Mouse (Mus musculus): ENCODE data around the gene Myb.

- TF ChIP-seq CTCF (IDR thresholded peaks at IDR 0.05; ENCODE audit: extremely low read depth, insufficient read length, insufficient replicate concordance, low read depth, low read length): no peak
- no peak for TF ChIP-seq POLR2A (IDR thresholded peaks at IDR 0.05; ENCODE audit: low read depth, low read length)
Measured at GRCm38 (mm10) chr10:21187847-21188246, 27.1 kb upstream of the Myb start.
